Mouse (Mus musculus) lung, adult 2 months (tissue): ENCODE data around the gene Itpripl1.

ENCODE experiments used
- CTCF ChIP-seq: fragments of 200-500 bp; IDR thresholded peaks from 2 replicates; pipeline ENCODE4 v1.5.1; 2011; ENCODE audit warnings: mild to moderate bottlenecking, low read length, control low read depth; ENCODE audit not compliant: insufficient read depth
- POLR2A ChIP-seq: fragments of 200-500 bp; IDR thresholded peaks from 2 replicates; pipeline ENCODE4 v1.6.1; 2011; ENCODE audit warnings: low read depth, mild to moderate bottlenecking, control low read depth, low read length, borderline replicate concordance; ENCODE audit errors: extremely low read depth

GRCm38 (mm10) chr2:127136979-127137378 lies 6.3 kb downstream of the Itpripl1 start:
- TF ChIP-seq CTCF (no peak), POLR2A (no peak)
